Mouse (Mus musculus): ENCODE measurements around the gene Wipi1. TPM values are rescaled to one million over a fixed set of nuclear protein-coding genes. Genes with fewer than 3 reads are reported as not detected.

Wipi1 gene
- total and polyA plus RNA-seq, 3 experiments: 2.6 to 8.2 TPM; not detected in 1

DNA sequence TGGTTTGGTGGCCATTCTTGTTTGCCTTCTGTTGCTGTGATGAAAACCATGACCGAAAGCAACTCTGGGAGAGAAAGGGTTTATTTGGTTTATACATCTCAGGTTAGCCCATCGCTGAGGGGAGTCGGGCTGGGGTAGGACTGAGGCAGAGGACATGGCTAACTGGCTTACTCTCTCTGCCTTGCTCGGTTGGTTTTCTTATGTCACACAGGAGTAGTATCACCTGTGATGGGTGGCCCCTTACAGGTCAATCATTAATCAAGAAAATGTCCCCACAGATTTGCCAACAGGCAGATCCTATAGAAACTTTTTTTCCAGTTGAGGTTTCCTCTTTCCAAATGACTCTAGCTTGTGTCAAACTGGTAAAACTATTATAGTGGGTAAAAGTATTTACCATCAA, 48.1 kb downstream of the Wipi1 start:
- TF ChIP-seq MAZ (IDR thresholded peaks at IDR 0.05; ENCODE audit: low read depth, low read length) (no peak), POLR2A (IDR thresholded peaks at IDR 0.05; ENCODE audit: control insufficient read depth in 1 of 2, insufficient read depth in 1 of 2, low read depth in 1 of 2, low read length in 2 of 2, poor library complexity in 1 of 2) (no peak), GATA1 (IDR thresholded peaks at IDR 0.05; ENCODE audit: low read depth, low read length) (no peak), NELFE (IDR thresholded peaks at IDR 0.05; ENCODE audit: low read depth, low read length) (no peak), RAD21 (IDR thresholded peaks at IDR 0.05; ENCODE audit: low read depth, low read length) (no peak), SIN3A (IDR thresholded peaks at IDR 0.05; ENCODE audit: low read length) (no peak), SMC3 (IDR thresholded peaks at IDR 0.05; ENCODE audit: low read depth, low read length) (no peak)
- Histone ChIP-seq H3K4me3 (ENCODE audit: control insufficient read depth in 1 of 2, insufficient read depth in 1 of 2, low read depth in 2 of 2, low read length in 2 of 2) (no peak overlapping the region), H3K4me1 (ENCODE audit: control insufficient read depth in 1 of 2, insufficient read depth in 2 of 2, low read length in 2 of 2) (peaks cover 8 to 23% of the 10 kb centered on the region in 2 experiments), H3K79me2 (ENCODE audit: control insufficient read depth, insufficient read depth, low read length, poor library complexity) (no peaks in the 10 kb centered on the region), H3K27ac (ENCODE audit: control insufficient read depth, low read depth, low read length) (no peak overlapping the region), H3K36me3 (ENCODE audit: control insufficient read depth in 1 of 2, insufficient read depth in 2 of 2, low read length in 2 of 2) (peaks cover 0 to 11% of the 10 kb centered on the region in 2 experiments; a peak in 2 of 4 replicates), H3K9ac (ENCODE audit: control insufficient read depth, low read depth, low read length, poor library complexity, severe bottlenecking) (no peak overlapping the region), H3K9me3 (replicated peaks; ENCODE audit: insufficient read depth, low read length) (no peaks in the 10 kb centered on the region), H3K27me3 (ENCODE audit: control insufficient read depth in 1 of 2, insufficient read depth in 2 of 2, low read length in 2 of 2) (no peaks in the 10 kb centered on the region)
- DNase-seq (ENCODE audit: low read depth, low spot score): no peak

DNA sequence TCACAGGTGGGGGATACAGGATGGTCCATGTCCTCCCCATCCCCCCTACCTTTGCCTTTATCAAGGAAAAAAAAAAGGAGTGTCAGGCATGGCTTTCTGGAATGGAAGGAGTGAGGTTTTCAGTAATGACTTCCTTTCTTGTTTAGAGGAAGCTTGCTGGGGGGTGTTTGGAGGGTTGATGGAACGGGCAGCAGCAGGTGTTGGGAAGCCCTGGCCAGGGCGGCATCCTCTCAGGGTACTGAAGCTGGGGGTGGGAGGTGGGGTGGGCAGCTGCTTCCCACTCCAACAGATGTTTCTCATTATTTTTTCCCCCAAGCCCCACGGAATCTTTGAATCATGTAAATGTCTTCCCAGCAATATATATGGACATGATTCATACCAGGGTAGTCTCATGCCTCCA, 50.3 kb downstream of the Wipi1 start:
- Histone ChIP-seq H3K36me3 (ENCODE audit: control insufficient read depth in 1 of 2, insufficient read depth in 2 of 2, low read length in 2 of 2) (peaks cover 0 to 26% of the 10 kb centered on the region in 2 experiments; a peak in 2 of 4 replicates), H3K4me3 (ENCODE audit: control insufficient read depth in 1 of 2, insufficient read depth in 1 of 2, low read depth in 2 of 2, low read length in 2 of 2) (no peak overlapping the region), H3K4me1 (ENCODE audit: control insufficient read depth in 1 of 2, insufficient read depth in 2 of 2, low read length in 2 of 2) (peaks cover 20 to 34% of the 10 kb centered on the region in 2 experiments), H3K9ac (ENCODE audit: control insufficient read depth, low read depth, low read length, poor library complexity, severe bottlenecking) (no peak overlapping the region), H3K27me3 (ENCODE audit: control insufficient read depth in 1 of 2, insufficient read depth in 2 of 2, low read length in 2 of 2) (no peaks in the 10 kb centered on the region), H3K27ac (ENCODE audit: control insufficient read depth, low read depth, low read length) (no peak overlapping the region), H3K79me2 (ENCODE audit: control insufficient read depth, insufficient read depth, low read length, poor library complexity) (no peaks in the 10 kb centered on the region), H3K9me3 (replicated peaks; ENCODE audit: insufficient read depth, low read length) (no peaks in the 10 kb centered on the region)
- TF ChIP-seq NRF1 (IDR thresholded peaks at IDR 0.05; ENCODE audit: insufficient read depth, low read depth, low read length, poor library complexity, severe bottlenecking) (no peak), MEF2A (IDR thresholded peaks at IDR 0.05; ENCODE audit: extremely low read depth, insufficient replicate concordance, low read depth, low read length, poor library complexity, severe bottlenecking) (no peak), MAZ (IDR thresholded peaks at IDR 0.05; ENCODE audit: low read depth, low read length) (no peak), NELFE (IDR thresholded peaks at IDR 0.05; ENCODE audit: low read depth, low read length) (no peak), TCF12 (IDR thresholded peaks at IDR 0.05; ENCODE audit: low read depth, low read length) (no peak), SMC3 (IDR thresholded peaks at IDR 0.05; ENCODE audit: low read depth, low read length) (no peak), JUND (IDR thresholded peaks at IDR 0.05; ENCODE audit: low read depth, low read length) (no peak), ZMIZ1 (IDR thresholded peaks at IDR 0.05; ENCODE audit: low read depth, low read length) (no peak), MXI1 (IDR thresholded peaks at IDR 0.05; ENCODE audit: low read depth, low read length) (no peak), UBTF (IDR thresholded peaks at IDR 0.05; ENCODE audit: borderline replicate concordance, insufficient read depth, low read depth, low read length) (no peak)
- DNase-seq (ENCODE audit: low read depth, low spot score): no peak
